ENCODE assay signal across 15 mouse cellular contexts in genomic region chr2:178214531-178214930, GRCm38 (mm10).
"Had no signal": no experiment of that assay in that cellular context is flagged by ENCODE, and none has a peak within 500 bp of the region (broad histone marks: within the 10 kb centered on the region; RNA-seq: fewer than 3 reads in every experiment).

No protein-coding gene starts in this region.

- H3K27ac ChIP-seq: kidney, postnatal 0 days; liver, embryonic 13.5 days; neural tube, embryonic 12.5 days; neural tube, embryonic 15.5 days; stomach, postnatal 0 days had no signal

- DNase-seq: kidney, adult 2 months; kidney, postnatal 25 days; liver, embryonic 13.5 days; lung, adult 2 months; lung, postnatal 14 days; lung, postnatal 4 days; midbrain, embryonic 14.5 days; retina, postnatal 1 day; right cerebral cortex, postnatal 4 days; thymus, adult 2 months; thymus, postnatal 14 days had no signal

- H3K4me3 ChIP-seq: liver, embryonic 13.5 days; neural tube, embryonic 12.5 days; neural tube, embryonic 15.5 days had no signal
